Mouse (Mus musculus) urinary bladder, postnatal 10 days (tissue): Measurements from ENCODE around the gene Ttn.
A peak's percentile ranks its signal among the peaks of the same experiment; 100 is the strongest.

Source experiments
- DNase-seq: peaks from one replicate; pipeline ENCODE4 v3.0.0; 2022; ENCODE audit warnings: low spot score

Gene Ttn

DNA sequence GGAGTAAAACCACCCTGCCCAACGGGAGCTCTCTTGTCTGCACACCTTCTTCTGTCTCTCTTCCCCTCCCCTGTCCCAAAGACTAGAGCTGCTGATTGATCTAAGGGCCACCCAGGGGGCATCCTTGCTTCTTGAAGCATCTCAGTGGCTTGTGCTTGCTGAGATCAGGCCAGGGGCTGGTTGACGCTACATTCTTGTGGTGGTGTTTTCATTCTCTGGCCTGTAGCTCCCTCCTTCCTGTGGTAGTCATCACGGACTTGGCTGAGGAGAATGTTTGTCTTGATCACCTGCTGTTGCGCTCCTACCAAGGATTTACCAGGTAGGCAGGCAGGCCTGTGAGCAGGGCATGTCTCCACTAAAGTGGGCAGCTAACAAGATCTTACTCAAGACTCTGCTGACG is 279.6 kb downstream of the Ttn start:
- no peak for DNase-seq

DNA sequence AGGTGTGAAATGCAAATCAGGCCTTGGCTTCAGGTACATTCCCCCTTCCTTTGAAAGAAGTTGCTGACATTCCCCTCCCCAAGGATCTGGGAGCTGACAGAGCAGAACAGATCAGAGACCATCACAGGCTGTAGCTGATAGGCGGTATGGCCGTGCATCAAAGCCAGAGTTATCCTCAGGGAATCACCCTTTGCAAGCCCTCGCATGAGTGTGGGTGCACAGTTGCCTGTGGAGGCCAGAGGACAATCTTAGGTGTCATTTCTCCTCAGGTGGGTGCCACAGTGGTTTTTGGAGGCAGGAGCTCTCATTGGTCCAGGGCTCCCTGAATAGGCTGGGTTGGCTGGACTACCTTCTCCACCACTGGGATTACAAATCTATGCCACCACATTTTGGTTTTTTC is 280.2 kb downstream of the Ttn start:
- no peak for DNase-seq

GRCm38 (mm10) chr2:76695290-76695689 is 287.1 kb downstream of the Ttn start:
- DNase-seq: no peak

DNA sequence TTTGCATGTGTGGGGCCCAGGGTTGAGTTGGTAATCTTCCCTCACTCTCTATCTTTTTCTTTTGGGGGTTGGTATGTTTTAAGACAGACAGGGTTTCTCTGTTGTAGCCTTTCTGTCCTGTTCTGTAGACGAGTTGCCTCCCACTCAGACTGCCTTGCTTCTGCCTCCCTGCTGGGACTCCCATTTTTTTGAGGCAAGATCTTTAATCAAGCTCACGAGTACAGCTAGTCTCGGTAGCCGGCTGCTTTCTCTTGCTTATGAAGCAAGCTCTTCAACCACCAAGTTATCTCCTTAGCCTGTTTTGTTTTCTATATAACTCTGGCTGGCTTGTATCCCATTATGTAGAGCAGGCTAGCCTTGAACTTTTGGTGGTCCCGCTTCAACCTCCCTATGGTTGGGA is 288.6 kb downstream of the Ttn start:
- DNase-seq: no peak

- DNase-seq: no peak
Observed at GRCm38 (mm10) chr2:76690436-76691204, 291.7 kb downstream of the Ttn start.

DNA sequence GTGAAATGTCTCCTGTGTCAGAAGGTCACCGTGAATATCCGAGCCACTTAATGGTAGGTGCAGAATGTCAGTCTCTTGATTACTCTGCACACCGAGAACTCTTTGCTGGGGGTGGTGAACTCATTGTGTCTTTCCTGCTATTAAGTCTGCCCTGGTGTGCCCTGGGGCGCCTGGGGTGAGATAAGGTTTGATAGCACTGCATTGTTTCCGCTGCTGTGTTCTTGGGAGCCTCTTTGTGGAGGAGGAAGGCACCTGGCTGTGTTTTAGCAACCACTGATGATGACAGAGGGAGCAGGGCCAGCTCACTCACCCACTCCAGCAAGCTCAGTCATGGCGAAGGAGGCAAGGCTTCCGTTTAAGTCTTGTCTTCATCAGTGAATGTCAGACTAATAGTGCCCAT is 294.2 kb downstream of the Ttn start:
- DNase-seq: no peak

DNA sequence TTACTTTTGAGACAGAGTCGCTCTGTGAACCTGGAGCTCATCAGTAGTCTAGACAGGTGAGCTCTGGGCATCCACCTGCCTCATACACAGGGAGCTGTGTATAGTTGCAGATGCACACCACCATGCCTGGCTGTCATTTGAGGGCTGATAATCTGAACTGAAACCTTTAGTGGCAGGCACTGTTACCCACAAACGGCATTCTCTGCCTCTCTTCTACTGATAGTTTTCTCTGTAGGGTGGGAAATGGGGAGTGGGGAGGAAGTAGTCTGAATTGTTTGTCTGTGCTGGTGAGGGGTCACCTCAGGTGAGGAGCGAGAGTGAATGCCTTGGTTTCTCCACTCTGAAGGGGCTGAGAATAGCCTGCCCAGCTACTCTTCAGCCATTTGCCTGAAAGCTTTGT is 294.7 kb downstream of the Ttn start:
- no peak for DNase-seq

DNA sequence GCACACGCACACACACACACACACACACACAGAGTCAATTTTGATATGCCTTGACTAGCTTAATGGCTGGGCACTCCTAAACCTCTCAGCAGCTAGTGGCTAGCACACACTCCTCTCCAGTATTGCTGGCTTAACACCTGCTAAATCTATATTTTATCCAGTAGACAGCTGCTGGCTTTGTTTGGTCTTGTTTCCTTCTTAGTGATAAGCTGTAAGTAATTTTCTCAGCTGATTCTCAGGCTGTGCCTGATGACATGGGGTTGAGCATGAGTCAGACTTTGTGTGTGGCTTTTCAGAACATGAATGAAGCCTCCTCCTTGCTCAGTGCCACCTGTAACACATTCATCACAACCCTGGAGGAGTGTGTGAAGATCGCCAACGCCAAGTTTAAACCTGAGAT is 295.4 kb downstream of the Ttn start:
- no peak for DNase-seq

DNA sequence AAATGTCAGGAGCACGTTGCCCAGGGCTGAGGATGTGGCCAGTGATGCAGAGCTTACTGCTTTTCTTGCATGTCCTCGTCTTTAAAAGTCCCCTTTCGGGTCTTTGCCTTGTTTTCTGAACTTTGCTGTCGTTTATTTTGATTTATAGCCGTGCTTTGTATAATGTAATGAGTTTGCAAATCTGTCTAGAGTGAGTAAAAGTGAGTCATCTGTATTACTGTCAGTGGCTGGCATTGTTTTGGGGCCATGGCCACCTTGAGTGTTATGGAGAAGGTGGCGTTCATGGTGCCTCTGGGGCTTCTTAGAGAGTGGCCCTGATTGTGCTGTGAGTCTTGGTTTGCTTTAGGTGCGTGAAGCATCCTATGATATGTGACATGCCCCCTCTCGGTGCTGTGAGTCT is 300.0 kb downstream of the Ttn start:
- no peak for DNase-seq

- no peak for DNase-seq
Observed at GRCm38 (mm10) chr2:76676401-76677226, 305.7 kb downstream of the Ttn start.

- DNase-seq: no peak
Observed at GRCm38 (mm10) chr2:76675949-76676348, 306.4 kb downstream of the Ttn start.

GRCm38 (mm10) chr2:76675451-76675850 is 306.9 kb downstream of the Ttn start:
- no peak for DNase-seq

- peak; percentile 33 for DNase-seq
Observed at GRCm38 (mm10) chr2:76674725-76675427, 307.5 kb downstream of the Ttn start, which contains the start of gene Plekha3. Gene Plekha3 (plus strand): TSS chr2:76675281.

GRCm38 (mm10) chr2:76673472-76674081 is 308.8 kb downstream of the Ttn start:
- DNase-seq: no peak

DNA sequence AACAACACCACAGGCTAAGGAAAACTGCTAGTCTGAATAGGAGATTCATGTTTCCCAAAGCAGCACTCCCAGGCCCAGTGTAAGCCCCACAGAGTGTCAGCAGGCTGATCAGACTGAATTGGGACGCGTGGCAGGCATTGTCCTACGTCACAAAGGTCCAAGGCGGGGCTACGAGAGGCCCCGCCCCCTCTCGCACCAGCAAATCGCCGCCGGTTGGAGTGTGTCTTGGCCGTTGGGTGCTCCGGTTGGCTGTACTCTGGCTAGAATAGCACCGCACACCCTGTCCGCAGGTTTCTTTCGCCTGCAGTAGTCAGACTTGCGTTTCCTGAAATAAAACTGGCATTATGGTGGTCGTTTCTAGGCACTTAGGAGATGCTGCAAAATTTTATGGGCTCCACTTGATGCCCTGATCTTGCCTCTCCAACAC is 309.4 kb downstream of the Ttn start, which contains the start of gene Fkbp7:
Gene Fkbp7 (minus strand): TSS at position 151 of the 427 bp plus-strand sequence.
- peak; percentile 56 for DNase-seq

- DNase-seq: no peak
Observed at GRCm38 (mm10) chr2:76672134-76672745, 310.1 kb downstream of the Ttn start.

- no peak for DNase-seq
Observed at GRCm38 (mm10) chr2:76671641-76672040, 310.7 kb downstream of the Ttn start.

DNA sequence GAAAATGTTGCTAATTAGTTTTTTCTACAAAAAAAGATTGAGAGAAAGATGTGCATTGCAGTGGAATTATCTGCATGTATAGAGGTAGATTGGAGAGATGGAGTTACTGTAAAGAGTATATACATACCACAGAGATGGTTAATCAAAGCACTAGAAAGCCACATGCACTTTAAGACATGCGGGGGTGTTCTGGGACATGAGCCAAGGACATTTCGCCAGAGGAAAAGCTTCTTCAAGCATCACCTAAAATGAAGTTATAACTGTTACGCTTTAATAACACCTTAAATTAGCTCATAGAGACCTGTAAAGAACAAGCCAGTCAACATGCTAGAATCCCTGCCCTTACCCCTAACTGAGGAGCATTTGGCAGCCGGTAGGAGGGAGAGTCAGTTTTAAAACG is 315.1 kb downstream of the Ttn start:
- DNase-seq: no peak

GRCm38 (mm10) chr2:76665531-76665930 is 316.8 kb downstream of the Ttn start:
- DNase-seq: no peak

- no peak for DNase-seq
Observed at GRCm38 (mm10) chr2:76659419-76659818, 322.9 kb downstream of the Ttn start.

DNA sequence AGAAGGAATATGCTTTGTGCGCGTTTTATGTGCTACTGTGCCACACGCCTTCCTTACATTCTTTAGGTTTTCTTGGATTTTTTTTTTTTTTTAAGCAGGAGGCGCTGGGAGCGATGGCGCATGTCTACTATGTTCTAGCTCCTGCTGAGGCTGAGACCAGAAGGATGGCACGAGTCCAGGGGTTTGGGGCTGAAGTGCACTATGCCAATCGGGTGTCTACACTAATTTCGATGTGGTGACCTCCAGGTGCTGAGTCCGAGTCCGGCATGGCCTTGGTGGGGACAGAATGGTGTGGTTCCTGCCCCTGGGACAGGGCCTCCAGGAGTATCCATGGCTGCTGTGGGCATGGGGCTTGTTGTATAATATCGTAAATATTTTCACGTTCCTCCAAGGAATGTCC is 323.8 kb downstream of the Ttn start:
- no peak for DNase-seq

DNA sequence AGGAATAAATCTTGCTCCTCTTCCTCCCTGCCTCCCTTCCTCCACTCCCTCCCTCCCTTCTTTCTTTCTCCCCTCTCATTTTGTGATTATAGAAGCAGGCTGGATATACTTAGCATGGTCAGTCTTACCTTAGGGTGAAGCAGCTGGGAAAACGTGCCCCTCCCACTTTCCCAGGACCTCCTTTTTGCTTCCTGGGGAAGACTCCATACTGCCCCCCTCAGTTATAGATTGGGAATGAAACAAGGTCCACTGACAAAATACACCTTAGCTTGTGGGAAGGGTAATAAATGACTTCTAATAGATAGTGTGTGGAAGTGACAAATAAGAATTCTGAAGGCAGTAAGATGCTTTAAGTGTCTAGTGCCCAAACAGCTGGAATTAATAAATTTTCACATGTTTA is 326.4 kb downstream of the Ttn start:
- no peak for DNase-seq
